Mouse (Mus musculus) testis, adult 2 months (tissue): ENCODE data around the gene Aqr.

Experiments
- CTCF ChIP-seq: fragments of 200-500 bp; IDR thresholded peaks from 2 replicates; pipeline ENCODE4 v1.5.1; 2012; ENCODE audit warnings: low read depth, mild to moderate bottlenecking, inconsistent platforms, low read length, moderate library complexity; ENCODE audit not compliant: control insufficient read depth, insufficient read depth, insufficient replicate concordance
- POLR2A ChIP-seq: fragments of 200-500 bp; IDR thresholded peaks from 2 replicates; pipeline ENCODE4 v1.6.1; 2012; ENCODE audit warnings: low read depth, mild to moderate bottlenecking, inconsistent platforms, low read length, moderate library complexity; ENCODE audit not compliant: control insufficient read depth

- no peak for TF ChIP-seq CTCF
- no peak for TF ChIP-seq POLR2A
Observed at GRCm38 (mm10) chr2:114173248-114173647, 13.6 kb downstream of the Aqr start.
